Mouse (Mus musculus) cortical plate, adult 2 months (tissue): ENCODE results near the gene Actr1b.

ENCODE experiments used
- CTCF ChIP-seq: fragments of 200-500 bp; IDR thresholded peaks from 2 replicates; pipeline ENCODE4 v1.5.1; 2011; ENCODE audit warnings: mild to moderate bottlenecking, control low read depth, low read length; ENCODE audit not compliant: insufficient read depth; ENCODE audit errors: extremely low read depth
- POLR2A ChIP-seq: fragments of 200-500 bp; IDR thresholded peaks from 2 replicates; pipeline ENCODE4 v1.6.1; 2011; ENCODE audit warnings: mild to moderate bottlenecking, low read length, control low read depth; ENCODE audit not compliant: insufficient read depth; ENCODE audit errors: extremely low read depth

DNA sequence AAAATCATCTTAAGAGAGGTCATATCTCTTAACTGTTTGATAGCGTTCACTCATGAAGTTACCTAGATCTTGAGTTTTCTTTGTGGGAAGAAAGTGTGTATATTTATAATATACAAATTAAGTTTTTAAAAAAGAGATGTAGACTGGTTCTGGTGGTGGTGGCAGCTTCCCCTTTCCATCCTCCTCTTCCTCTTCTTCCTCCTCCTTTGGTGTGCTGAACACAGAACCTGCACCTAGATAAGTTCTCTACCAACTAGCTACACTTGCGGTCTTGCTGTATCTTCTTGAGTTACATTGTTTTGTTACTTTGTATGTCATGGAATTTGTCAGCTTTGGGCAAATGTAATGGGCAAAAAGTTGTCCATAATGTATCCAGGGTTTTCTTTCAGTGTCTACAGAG lies 3.1 kb downstream of the Actr1b start:
- TF ChIP-seq CTCF (no peak), POLR2A (no peak)
